Mouse (Mus musculus) olfactory bulb, adult 2 months (tissue): ENCODE data around the gene Tbc1d16.

Experiments used
- CTCF ChIP-seq: fragments of 200-500 bp; IDR thresholded peaks from 2 replicates; pipeline ENCODE4 v1.5.1; 2012; ENCODE audit warnings: low read depth, mild to moderate bottlenecking, low read length, moderate library complexity; ENCODE audit not compliant: insufficient read depth
- POLR2A ChIP-seq: fragments of 200-500 bp; IDR thresholded peaks from 2 replicates; pipeline ENCODE4 v1.6.1; 2012; ENCODE audit warnings: mild to moderate bottlenecking, low read depth, low read length, moderate library complexity; ENCODE audit not compliant: insufficient read depth

GRCm38 (mm10) chr11:119192605-119193004 is 35.7 kb downstream of the Tbc1d16 start:
- TF ChIP-seq CTCF (no peak), POLR2A (no peak)
